In genomic region chr2:4736798-4737155, GRCm38 (mm10) we compare ENCODE assay signal across 21 mouse cellular contexts. TPM values are rescaled to one million over a fixed set of nuclear protein-coding genes. Genes with fewer than 3 reads are reported as not detected.
DNase-seq lines count a peak whose midpoint lies in the region; ATAC-seq lines count a peak whose summit lies in the region.
"Had no signal": no experiment of that assay in that cellular context is flagged by ENCODE, and none has a peak within 500 bp of the region (broad histone marks: within the 10 kb centered on the region; RNA-seq: fewer than 3 reads in every experiment).

No protein-coding gene starts in this region.

- peaks cover 17% of the 10 kb centered on the region; the same call in 1 of the 2 replicates for H3K4me1 ChIP-seq in lung, embryonic 15.5 days
- H3K4me1 ChIP-seq: embryonic facial prominence, embryonic 13.5 days; forebrain, embryonic 13.5 days; liver, embryonic 15.5 days; midbrain, embryonic 12.5 days had no signal

- no peaks in the 10 kb centered on the region for H3K36me3 ChIP-seq in lung, embryonic 15.5 days
- H3K36me3 ChIP-seq: embryonic facial prominence, embryonic 13.5 days; liver, embryonic 15.5 days; midbrain, embryonic 12.5 days had no signal

- no peak overlapping the region for H3K9ac ChIP-seq in lung, embryonic 15.5 days
- H3K9ac ChIP-seq: embryonic facial prominence, embryonic 13.5 days; forebrain, embryonic 13.5 days; liver, embryonic 15.5 days; midbrain, embryonic 12.5 days had no signal

- peak; percentile 39; the same call in 1 of the 2 replicates for ATAC-seq in lung, embryonic 15.5 days (ENCODE audit: borderline replicate concordance, extremely low read depth, low FRiP score, low TSS enrichment)
- ATAC-seq: CD4-positive, CD25-positive, alpha-beta regulatory T cell, adult 4 months; forebrain, embryonic 13.5 days had no signal

- WGBS in lung, embryonic 15.5 days, result 48% methylated on average over 4 of the region's 4 CpGs

- H3K4me2 ChIP-seq in lung, embryonic 15.5 days, result no peak overlapping the region
- H3K4me2 ChIP-seq: embryonic facial prominence, embryonic 13.5 days; forebrain, embryonic 13.5 days; heart, embryonic 11.5 days; liver, embryonic 15.5 days; midbrain, embryonic 12.5 days had no signal

- H3K27me3 ChIP-seq in lung, embryonic 15.5 days, result no peaks in the 10 kb centered on the region
- H3K27me3 ChIP-seq: embryonic facial prominence, embryonic 13.5 days; forebrain, embryonic 13.5 days; liver, embryonic 15.5 days; midbrain, embryonic 12.5 days had no signal

- H3K27ac ChIP-seq in lung, embryonic 15.5 days, result peak overlapping the region; percentile 85
- H3K27ac ChIP-seq: embryonic facial prominence, embryonic 13.5 days; forebrain, embryonic 13.5 days; gastrocnemius, adult 2 months; liver, embryonic 15.5 days; midbrain, embryonic 12.5 days had no signal

- H3K9me3 ChIP-seq in lung, embryonic 15.5 days, result no peaks in the 10 kb centered on the region
- H3K9me3 ChIP-seq: embryonic facial prominence, embryonic 13.5 days; forebrain, embryonic 13.5 days; liver, embryonic 15.5 days; midbrain, embryonic 12.5 days had no signal

- intact Hi-C loops in heart, postnatal 36 days (cut with DNase I), result no loop called here

- no peak overlapping the region for H3K4me3 ChIP-seq in lung, embryonic 15.5 days
- H3K4me3 ChIP-seq: embryonic facial prominence, embryonic 13.5 days; erythroblast, embryonic 14.5 days; forebrain, embryonic 13.5 days; gastrocnemius, adult 2 months; liver, embryonic 15.5 days; midbrain, embryonic 12.5 days had no signal

- peak; percentile 64 for DNase-seq in heart, adult 11 months
- no peak for DNase-seq in heart, adult 8-10 months (ENCODE audit: low spot score)
- DNase-seq in gonadal fat pad, adult 2 months (ENCODE audit: low read depth), result peak; percentile 33
- DNase-seq in lung, postnatal 36 days, result peak; percentile 83
- no peak for DNase-seq in urinary bladder, adult 18-20 months (ENCODE audit: low spot score in 2 of 2)
- DNase-seq in heart, postnatal 36 days, result no peak
- DNase-seq: cerebellum, adult 18-20 months; gastrocnemius, adult 2 months; kidney, adult 8-10 months; layer of hippocampus, adult 9-11 months; thymus, adult 18-20 months had no signal

RNA-seq across cellular contexts. Expression of gene Bend7, which starts 19.1 kb away (rescaled TPM):
- 1 to 10 TPM; 4.7 to 5.7 (median 5.3) TPM for total RNA-seq in heart, adult 8-10 months (2022)
- 3.3 and 4.2 TPM in 2 replicates for polyA plus RNA-seq in gonadal fat pad, adult 2 months (2012; rRNA removed)
- 10.2 and 11.8 TPM in 2 replicates for polyA plus RNA-seq in lung, embryonic 15.5 days (2015; fragmentation: Nextera tagmentation; extraction: Ambion mirVana)
- 1 to 10 TPM; 6.0 to 6.8 TPM for total RNA-seq in heart, postnatal 36 days (2021)
- total RNA-seq: megakaryocyte, adult 5-6 weeks; neutrophil, adult 5-6 weeks had no signal
- polyA plus RNA-seq: CD4-positive, CD25-positive, alpha-beta regulatory T cell, adult 4 months; erythroblast, embryonic 14.5 days had no signal

Comparison
In these comparisons a context has a peak if more than half of its experiments do, and no peak if none do; other contexts are left out.
1. DNase-seq: peak in heart, adult 11 months (single experiment), gonadal fat pad, adult 2 months (single experiment) and lung, postnatal 36 days (single experiment); none in heart, adult 8-10 months (single experiment), urinary bladder, adult 18-20 months (0 of 2) and heart, postnatal 36 days (0 of 2).